Mouse (Mus musculus) cerebellum, postnatal 14 days (tissue): ENCODE results near the gene Rarres2.
"Not testable (repeated sequence)": the region's sequence is repeated elsewhere in the genome, so short reads cannot be mapped to it uniquely, and the experiment has no call there.

ENCODE experiments used
- DNase-seq, 2 experiments: peaks; one replicate each; pipeline ENCODE4 v3.0.0; 2021; ENCODE audit warnings: mixed read lengths in 2 of 2

Rarres2 gene

GRCm38 (mm10) chr6:48538841-48539737, 33.5 kb downstream of the Rarres2 start:
- DNase-seq: peak; percentile 88 to 94

- DNase-seq: peak; percentile 96
Observed at GRCm38 (mm10) chr6:48537105-48537954, 35.3 kb downstream of the Rarres2 start, which contains the start of gene Atp6v0e2. Atp6v0e2 (plus strand) TSS chr6:48537615.

GRCm38 (mm10) chr6:48536091-48536490, 36.5 kb downstream of the Rarres2 start:
- DNase-seq: no peak

GRCm38 (mm10) chr6:48534913-48535312, 37.7 kb downstream of the Rarres2 start:
- DNase-seq: no peak

GRCm38 (mm10) chr6:48533475-48533874, 39.1 kb downstream of the Rarres2 start:
- DNase-seq: no peak

GRCm38 (mm10) chr6:48530862-48531261, 41.7 kb downstream of the Rarres2 start:
- peak in 1 of 2 experiments; percentile 44 for DNase-seq

- no peak for DNase-seq
Observed at GRCm38 (mm10) chr6:48529871-48530440, 42.6 kb downstream of the Rarres2 start.

- no peak for DNase-seq
Observed at GRCm38 (mm10) chr6:48529261-48529660, 43.3 kb downstream of the Rarres2 start.

GRCm38 (mm10) chr6:48527901-48528300, 44.7 kb downstream of the Rarres2 start:
- no peak for DNase-seq

- not testable (repeated sequence) for DNase-seq
Observed at GRCm38 (mm10) chr6:48524882-48525281, 47.7 kb downstream of the Rarres2 start.
